Mouse (Mus musculus): ENCODE results near the gene Cd163. TPM values are rescaled to one million over a fixed set of nuclear protein-coding genes. Genes with fewer than 3 reads are reported as not detected.

Cd163 gene
- polyA plus RNA-seq, 1 experiment from 2014 or later, result not detected

DNA sequence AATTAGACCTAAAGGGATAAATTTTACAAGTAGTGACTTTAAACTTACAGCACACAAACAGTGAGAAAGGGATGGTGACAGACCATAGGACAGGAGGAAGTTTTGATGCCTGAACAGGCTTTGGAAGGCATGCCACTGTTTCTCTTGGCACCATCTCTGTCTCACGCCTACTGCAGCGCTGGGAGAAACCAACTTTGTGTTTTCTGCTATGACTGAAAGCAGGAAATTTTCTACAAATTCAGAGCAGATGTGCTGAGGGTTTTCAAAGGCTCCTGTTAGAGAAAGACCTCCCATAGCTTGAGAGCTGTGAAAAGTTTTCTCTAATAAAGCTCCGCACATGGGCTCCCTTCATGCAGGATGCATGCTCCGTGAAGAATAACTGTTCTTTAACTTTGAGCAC, 40.6 kb downstream of the Cd163 start:
- no peak for ATAC-seq (replicated peaks; ENCODE audit: low FRiP score)
- Histone ChIP-seq H3K4me3 (ENCODE audit: low read depth, low read length) (no peak overlapping the region), H3K4me1 (replicated peaks; ENCODE audit: control insufficient read depth, insufficient read depth, low read length) (no peaks in the 10 kb centered on the region), H3K27ac (ENCODE audit: low read depth, low read length) (no peak overlapping the region), H3K4me2 (no peak overlapping the region), H3K9ac (ENCODE audit: low read depth, low read length) (no peak overlapping the region), H3K27me3 (replicated peaks; ENCODE audit: control insufficient read depth, insufficient read depth, low read length) (no peaks in the 10 kb centered on the region), H3K36me3 (ENCODE audit: control insufficient read depth, insufficient read depth, low read length) (no peaks in the 10 kb centered on the region), H3K9me3 (ENCODE audit: control insufficient read depth, low read length) (no peaks in the 10 kb centered on the region)
- 70% methylated on average over 4 of the region's 4 CpGs for WGBS
- no peak for DNase-seq (ENCODE audit: low spot score)

DNA sequence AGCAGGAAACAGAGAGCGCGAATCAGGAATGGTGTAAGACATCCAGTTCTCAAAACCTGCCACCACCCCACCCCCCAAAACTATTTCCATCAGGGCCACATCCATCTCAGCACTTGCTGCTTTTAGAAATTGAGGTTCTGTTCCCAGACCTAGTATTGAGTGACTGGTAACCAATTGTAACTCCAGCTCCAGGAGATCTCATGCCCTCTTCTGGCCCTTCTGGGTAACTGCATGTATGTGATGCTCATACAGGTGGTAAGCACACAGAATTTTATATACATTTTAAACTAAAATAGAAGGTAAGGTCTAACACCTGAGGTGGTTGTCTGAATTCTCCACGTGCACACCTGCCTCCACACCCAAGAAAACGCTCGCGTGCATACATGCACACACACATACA, 42.2 kb downstream of the Cd163 start:
- WGBS, result 78% methylated on average over 6 of the region's 6 CpGs
- Histone ChIP-seq H3K27me3 (replicated peaks; ENCODE audit: control insufficient read depth, insufficient read depth, low read length) (no peaks in the 10 kb centered on the region), H3K4me3 (ENCODE audit: low read depth, low read length) (no peak overlapping the region), H3K36me3 (ENCODE audit: control insufficient read depth, insufficient read depth, low read length) (no peaks in the 10 kb centered on the region), H3K4me1 (replicated peaks; ENCODE audit: control insufficient read depth, insufficient read depth, low read length) (no peaks in the 10 kb centered on the region), H3K4me2 (no peak overlapping the region), H3K9ac (ENCODE audit: low read depth, low read length) (no peak overlapping the region), H3K9me3 (ENCODE audit: control insufficient read depth, low read length) (no peaks in the 10 kb centered on the region), H3K27ac (ENCODE audit: low read depth, low read length) (no peak overlapping the region)
- DNase-seq (ENCODE audit: low spot score), result no peak
- no peak for ATAC-seq (replicated peaks; ENCODE audit: low FRiP score)

GRCm38 (mm10) chr6:124353246-124353645, 48.8 kb downstream of the Cd163 start:
- ATAC-seq (replicated peaks; ENCODE audit: low FRiP score) (no peak), DNase-seq (ENCODE audit: low spot score) (no peak)
- Histone ChIP-seq H3K4me3 (ENCODE audit: low read depth, low read length) (no peak overlapping the region), H3K36me3 (ENCODE audit: control insufficient read depth, insufficient read depth, low read length) (no peaks in the 10 kb centered on the region), H3K4me1 (replicated peaks; ENCODE audit: control insufficient read depth, insufficient read depth, low read length) (no peaks in the 10 kb centered on the region), H3K9ac (ENCODE audit: low read depth, low read length) (no peak overlapping the region), H3K4me2 (no peak overlapping the region), H3K27ac (ENCODE audit: low read depth, low read length) (no peak overlapping the region), H3K9me3 (ENCODE audit: control insufficient read depth, low read length) (no peaks in the 10 kb centered on the region), H3K27me3 (replicated peaks; ENCODE audit: control insufficient read depth, insufficient read depth, low read length) (no peaks in the 10 kb centered on the region)
- 56% methylated on average over 2 of the region's 2 CpGs for WGBS

- H3K9ac ChIP-seq (ENCODE audit: low read depth, low read length), result no peak overlapping the region
- no peaks in the 10 kb centered on the region for H3K36me3 ChIP-seq (ENCODE audit: control insufficient read depth, insufficient read depth, low read length)
- ATAC-seq (replicated peaks; ENCODE audit: low FRiP score) (no peak), DNase-seq (ENCODE audit: low spot score) (no peak)
- no peaks in the 10 kb centered on the region for H3K4me1 ChIP-seq (replicated peaks; ENCODE audit: control insufficient read depth, insufficient read depth, low read length)
- H3K4me3 ChIP-seq (ENCODE audit: low read depth, low read length), result no peak overlapping the region
- 79% methylated on average over 6 of the region's 6 CpGs for WGBS
- no peaks in the 10 kb centered on the region for H3K9me3 ChIP-seq (ENCODE audit: control insufficient read depth, low read length)
- H3K27ac ChIP-seq (ENCODE audit: low read depth, low read length), result no peak overlapping the region
- H3K27me3 ChIP-seq (replicated peaks; ENCODE audit: control insufficient read depth, insufficient read depth, low read length), result no peaks in the 10 kb centered on the region
- no peak overlapping the region for H3K4me2 ChIP-seq
Observed at GRCm38 (mm10) chr6:124358953-124359352, 54.5 kb downstream of the Cd163 start.

DNA sequence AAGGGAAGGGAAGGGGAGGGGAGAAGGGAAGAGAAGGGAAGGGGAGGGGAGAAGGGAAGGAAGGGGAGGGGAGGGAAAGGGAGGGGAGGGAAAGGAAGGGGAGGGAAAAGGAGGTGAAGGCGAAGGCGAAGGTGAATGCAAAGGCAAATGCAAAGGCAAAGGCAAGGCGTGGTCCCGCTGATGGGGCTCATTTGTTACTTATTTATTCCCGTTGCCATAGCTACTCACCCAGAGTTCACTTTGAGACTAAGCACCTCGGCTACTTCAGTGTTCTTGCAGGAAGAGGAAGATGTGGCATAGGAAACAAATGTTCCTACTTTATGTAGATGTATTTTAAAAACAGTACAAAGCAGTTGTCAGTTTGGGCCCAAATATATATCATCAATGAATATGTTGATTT, 56.1 kb downstream of the Cd163 start:
- Histone ChIP-seq H3K9ac (ENCODE audit: low read depth, low read length) (no peak overlapping the region), H3K36me3 (ENCODE audit: control insufficient read depth, insufficient read depth, low read length) (no peaks in the 10 kb centered on the region), H3K27me3 (replicated peaks; ENCODE audit: control insufficient read depth, insufficient read depth, low read length) (no peaks in the 10 kb centered on the region), H3K9me3 (ENCODE audit: control insufficient read depth, low read length) (no peaks in the 10 kb centered on the region), H3K27ac (ENCODE audit: low read depth, low read length) (no peak overlapping the region), H3K4me1 (replicated peaks; ENCODE audit: control insufficient read depth, insufficient read depth, low read length) (no peaks in the 10 kb centered on the region), H3K4me2 (no peak overlapping the region), H3K4me3 (ENCODE audit: low read depth, low read length) (no peak overlapping the region)
- 60% methylated on average over 6 of the region's 6 CpGs for WGBS
- no peak for ATAC-seq (replicated peaks; ENCODE audit: low FRiP score)
- no peak for DNase-seq (ENCODE audit: low spot score)

DNA sequence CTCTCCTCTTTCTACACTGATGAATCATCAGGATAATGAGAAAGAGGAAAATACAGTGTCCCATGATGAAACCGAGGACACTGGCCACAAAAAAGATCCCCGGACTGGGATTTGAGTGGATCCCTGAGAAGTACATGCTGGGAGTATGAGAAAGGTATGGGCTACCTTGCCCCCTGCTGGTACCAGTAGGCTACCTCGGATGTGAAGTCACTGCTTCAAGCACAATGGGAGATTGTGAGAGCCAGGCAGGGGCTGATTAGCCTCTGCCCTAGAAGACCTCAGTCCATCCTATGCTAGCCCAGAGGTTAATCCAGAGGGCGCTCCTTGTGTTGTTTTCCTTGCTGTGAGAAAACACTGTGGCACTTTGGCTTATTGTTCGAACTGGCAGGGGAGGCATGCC, 59.9 kb downstream of the Cd163 start:
- H3K4me2 ChIP-seq, result no peak overlapping the region
- DNase-seq (ENCODE audit: low spot score) (no peak), ATAC-seq (replicated peaks; ENCODE audit: low FRiP score) (no peak)
- H3K4me1 ChIP-seq (replicated peaks; ENCODE audit: control insufficient read depth, insufficient read depth, low read length), result no peaks in the 10 kb centered on the region
- H3K9ac ChIP-seq (ENCODE audit: low read depth, low read length), result no peak overlapping the region
- H3K9me3 ChIP-seq (ENCODE audit: control insufficient read depth, low read length), result no peaks in the 10 kb centered on the region
- H3K27ac ChIP-seq (ENCODE audit: low read depth, low read length), result no peak overlapping the region
- 61% methylated on average over 5 of the region's 5 CpGs for WGBS
- no peaks in the 10 kb centered on the region for H3K36me3 ChIP-seq (ENCODE audit: control insufficient read depth, insufficient read depth, low read length)
- no peak overlapping the region for H3K4me3 ChIP-seq (ENCODE audit: low read depth, low read length)
- no peaks in the 10 kb centered on the region for H3K27me3 ChIP-seq (replicated peaks; ENCODE audit: control insufficient read depth, insufficient read depth, low read length)

DNA sequence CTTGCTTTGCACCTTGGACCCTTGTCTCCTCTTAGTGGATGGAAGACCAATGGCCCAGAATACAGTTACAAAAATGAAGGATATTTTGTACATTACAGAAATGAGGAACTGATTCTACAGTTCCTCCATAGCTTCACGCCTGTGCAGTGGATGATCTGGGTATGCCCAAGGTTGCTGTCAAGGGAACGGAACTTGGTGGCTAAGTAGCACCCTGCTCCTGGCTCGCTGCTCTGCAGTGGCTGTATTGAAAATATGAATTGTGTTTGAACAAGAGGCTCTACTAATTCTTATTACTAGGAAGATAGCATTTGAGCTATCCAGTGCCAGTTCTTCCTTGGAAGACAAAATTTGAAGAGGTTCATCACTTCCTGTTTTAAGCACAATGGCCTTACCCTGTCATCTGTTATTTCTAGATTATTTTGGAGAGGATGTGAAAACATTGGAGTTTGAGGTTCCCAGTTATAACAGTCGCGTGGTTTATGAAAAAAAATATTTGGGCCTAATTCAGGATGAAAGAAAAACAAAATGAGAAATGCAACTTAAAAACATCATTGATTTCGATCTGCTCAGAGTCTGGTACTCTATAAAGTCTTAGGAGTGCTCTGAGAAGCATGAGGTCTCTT, 69.2 kb downstream of the Cd163 start:
- ATAC-seq (replicated peaks; ENCODE audit: low FRiP score) (no peak), DNase-seq (ENCODE audit: low spot score) (no peak)
- H3K9me3 ChIP-seq (ENCODE audit: control insufficient read depth, low read length), result no peaks in the 10 kb centered on the region
- H3K4me3 ChIP-seq (ENCODE audit: low read depth, low read length), result no peak overlapping the region
- no peak overlapping the region for H3K27ac ChIP-seq (ENCODE audit: low read depth, low read length)
- no peak overlapping the region for H3K9ac ChIP-seq (ENCODE audit: low read depth, low read length)
- H3K27me3 ChIP-seq (replicated peaks; ENCODE audit: control insufficient read depth, insufficient read depth, low read length), result no peaks in the 10 kb centered on the region
- 75% methylated on average over 6 of the region's 6 CpGs for WGBS
- no peaks in the 10 kb centered on the region for H3K36me3 ChIP-seq (ENCODE audit: control insufficient read depth, insufficient read depth, low read length)
- peaks cover 24% of the 10 kb centered on the region for H3K4me1 ChIP-seq (replicated peaks; ENCODE audit: control insufficient read depth, insufficient read depth, low read length)
- no peak overlapping the region for H3K4me2 ChIP-seq

- Histone ChIP-seq H3K4me1 (replicated peaks; ENCODE audit: control insufficient read depth, insufficient read depth, low read length) (peaks cover 24% of the 10 kb centered on the region), H3K27me3 (replicated peaks; ENCODE audit: control insufficient read depth, insufficient read depth, low read length) (no peaks in the 10 kb centered on the region), H3K27ac (ENCODE audit: low read depth, low read length) (0 out of 2 replicates have a peak overlapping the region, but pooled peaks have one; percentile 25), H3K36me3 (ENCODE audit: control insufficient read depth, insufficient read depth, low read length) (no peaks in the 10 kb centered on the region), H3K4me2 (no peak overlapping the region), H3K9me3 (ENCODE audit: control insufficient read depth, low read length) (no peaks in the 10 kb centered on the region), H3K4me3 (ENCODE audit: low read depth, low read length) (no peak overlapping the region), H3K9ac (ENCODE audit: low read depth, low read length) (no peak overlapping the region)
- ATAC-seq (replicated peaks; ENCODE audit: low FRiP score) (no peak), DNase-seq (ENCODE audit: low spot score) (no peak)
- WGBS, result 51% methylated on average over 4 of the region's 4 CpGs
Observed at GRCm38 (mm10) chr6:124374683-124375082, 70.2 kb downstream of the Cd163 start.

- Histone ChIP-seq H3K36me3 (ENCODE audit: control insufficient read depth, insufficient read depth, low read length) (no peaks in the 10 kb centered on the region), H3K9ac (ENCODE audit: low read depth, low read length) (no peak overlapping the region), H3K4me2 (peak overlapping the region; percentile 50), H3K4me1 (replicated peaks; ENCODE audit: control insufficient read depth, insufficient read depth, low read length) (peaks cover 24% of the 10 kb centered on the region), H3K4me3 (ENCODE audit: low read depth, low read length) (no peak overlapping the region), H3K27ac (ENCODE audit: low read depth, low read length) (peak overlapping the region; percentile 10), H3K27me3 (replicated peaks; ENCODE audit: control insufficient read depth, insufficient read depth, low read length) (no peaks in the 10 kb centered on the region), H3K9me3 (ENCODE audit: control insufficient read depth, low read length) (no peaks in the 10 kb centered on the region)
- WGBS, result 27% methylated on average over 11 of the region's 11 CpGs
- peak; percentile 50 for DNase-seq (ENCODE audit: low spot score)
- peak; percentile 91 for ATAC-seq (replicated peaks; ENCODE audit: low FRiP score)
Observed at GRCm38 (mm10) chr6:124375435-124375884, 71.0 kb downstream of the Cd163 start.

Measured in liver, embryonic 11.5 days (tissue).